Mouse (Mus musculus): ENCODE measurements at regions not wholly inside any gene's neighbourhood (a gene's known extent, or its start where the extent isn't known, plus 50 kb on each side); places are given as distances from the start of the nearest gene placed in this dataset.
A peak's percentile ranks its signal among the peaks of the same experiment; 100 is the strongest.

DNA sequence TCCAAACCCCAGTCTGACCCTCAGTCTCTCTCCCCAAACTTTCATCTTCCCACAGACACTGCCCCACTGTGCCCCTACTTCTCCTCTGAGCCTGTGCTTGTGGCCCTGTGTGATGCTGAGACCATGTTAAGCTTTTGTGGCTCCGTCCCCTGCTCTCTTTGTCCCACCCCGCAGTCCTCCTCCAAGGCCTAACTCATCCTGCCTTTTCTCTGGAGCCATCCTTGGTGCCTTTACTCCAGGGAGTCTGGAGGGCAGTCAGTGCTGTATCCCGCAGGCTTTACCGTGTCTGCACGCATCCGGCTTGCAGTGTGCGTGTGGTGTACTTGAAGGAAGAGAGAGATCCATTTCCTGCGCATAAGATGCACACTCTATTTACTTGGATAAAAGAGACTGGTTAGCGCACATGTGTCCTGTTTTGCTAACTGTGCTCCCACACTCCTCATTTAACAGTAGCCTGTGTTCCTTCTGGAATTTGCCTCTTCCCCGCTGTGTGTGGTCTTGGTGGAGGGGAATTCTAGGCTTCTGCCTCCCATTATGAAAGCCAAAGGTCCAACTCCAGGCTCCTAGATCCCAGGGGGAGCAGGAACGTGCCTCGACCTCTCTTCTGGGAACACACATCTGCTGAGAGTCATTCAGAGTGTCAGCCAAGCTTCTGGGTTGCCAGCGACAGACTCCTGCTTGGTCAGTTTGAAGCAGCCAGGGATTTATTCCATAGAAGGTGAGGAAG lies 230.5 kb upstream of the Zmiz1 start:
- H3K4me3 ChIP-seq (ENCODE audit: insufficient read depth, low read depth, low read length): no peak overlapping the region
- peaks cover 26% of the 10 kb centered on the region for H3K4me1 ChIP-seq (ENCODE audit: control insufficient read depth, insufficient read depth, low read length)
- H3K27ac ChIP-seq (ENCODE audit: insufficient read depth, low read depth, low read length): no peak overlapping the region
- WGBS: 90% methylated on average over 13 of the region's 13 CpGs
- no peak for TF ChIP-seq CTCF (IDR thresholded peaks at IDR 0.05; ENCODE audit: insufficient read depth, low read depth, low read length)
- no peak for TF ChIP-seq POLR2A (IDR thresholded peaks at IDR 0.05; ENCODE audit: insufficient read depth, low read depth, low read length)

DNA sequence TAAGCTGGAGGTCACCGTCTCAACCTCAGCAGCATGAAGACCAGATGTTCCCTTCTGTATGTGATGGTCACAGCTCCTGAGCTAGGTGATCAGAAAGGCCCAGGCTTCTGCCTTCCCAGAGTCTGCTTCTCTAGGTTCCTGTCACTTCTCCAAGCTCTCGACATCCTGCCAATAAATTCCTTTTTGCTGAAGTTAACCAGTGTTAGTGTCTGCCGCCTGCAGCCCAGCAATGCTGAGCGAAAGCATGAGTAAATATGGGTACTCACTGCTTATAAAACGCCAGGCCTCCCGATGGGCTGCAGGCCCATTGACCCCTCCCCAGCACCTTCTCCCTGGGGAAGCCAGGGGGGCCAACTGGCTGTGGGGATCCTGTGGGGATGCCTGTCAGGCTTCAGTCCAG lies 229.4 kb upstream of the Zmiz1 start:
- 68% methylated on average over 6 of the region's 6 CpGs for WGBS
- Histone ChIP-seq H3K4me3 (ENCODE audit: insufficient read depth, low read depth, low read length) (no peak overlapping the region), H3K4me1 (ENCODE audit: control insufficient read depth, insufficient read depth, low read length) (peaks cover 26% of the 10 kb centered on the region), H3K27ac (ENCODE audit: insufficient read depth, low read depth, low read length) (no peak overlapping the region)
- TF ChIP-seq POLR2A (IDR thresholded peaks at IDR 0.05; ENCODE audit: insufficient read depth, low read depth, low read length) (no peak), CTCF (IDR thresholded peaks at IDR 0.05; ENCODE audit: insufficient read depth, low read depth, low read length) (no peak)

DNA sequence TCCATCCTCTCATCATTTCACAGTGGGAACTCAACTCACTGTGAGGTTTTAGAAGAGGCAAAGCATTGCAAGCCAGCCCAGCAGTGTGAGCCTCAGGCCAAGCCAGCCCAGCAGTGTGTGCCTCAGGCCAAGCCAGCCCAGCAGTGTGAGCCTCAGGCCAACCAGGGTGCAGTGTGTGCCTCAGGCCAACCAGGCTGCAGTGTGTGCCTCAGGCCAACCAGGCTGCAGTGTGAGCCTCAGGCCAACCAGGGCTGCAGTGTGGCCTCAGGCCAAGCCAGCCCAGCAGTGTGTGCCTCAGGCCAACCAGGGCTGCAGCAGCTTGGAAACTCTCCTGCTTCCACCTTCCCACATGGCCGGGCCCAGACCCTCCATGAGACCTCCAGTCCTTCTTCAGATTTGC lies 227.1 kb upstream of the Zmiz1 start:
- H3K4me3 ChIP-seq (ENCODE audit: insufficient read depth, low read depth, low read length): no peak overlapping the region
- H3K27ac ChIP-seq (ENCODE audit: insufficient read depth, low read depth, low read length): no peak overlapping the region
- H3K4me1 ChIP-seq (ENCODE audit: control insufficient read depth, insufficient read depth, low read length): peaks cover 17% of the 10 kb centered on the region
- 73% methylated on average over 1 of the region's 1 CpGs for WGBS
- TF ChIP-seq POLR2A (IDR thresholded peaks at IDR 0.05; ENCODE audit: insufficient read depth, low read depth, low read length) (no peak), CTCF (IDR thresholded peaks at IDR 0.05; ENCODE audit: insufficient read depth, low read depth, low read length) (no peak)

DNA sequence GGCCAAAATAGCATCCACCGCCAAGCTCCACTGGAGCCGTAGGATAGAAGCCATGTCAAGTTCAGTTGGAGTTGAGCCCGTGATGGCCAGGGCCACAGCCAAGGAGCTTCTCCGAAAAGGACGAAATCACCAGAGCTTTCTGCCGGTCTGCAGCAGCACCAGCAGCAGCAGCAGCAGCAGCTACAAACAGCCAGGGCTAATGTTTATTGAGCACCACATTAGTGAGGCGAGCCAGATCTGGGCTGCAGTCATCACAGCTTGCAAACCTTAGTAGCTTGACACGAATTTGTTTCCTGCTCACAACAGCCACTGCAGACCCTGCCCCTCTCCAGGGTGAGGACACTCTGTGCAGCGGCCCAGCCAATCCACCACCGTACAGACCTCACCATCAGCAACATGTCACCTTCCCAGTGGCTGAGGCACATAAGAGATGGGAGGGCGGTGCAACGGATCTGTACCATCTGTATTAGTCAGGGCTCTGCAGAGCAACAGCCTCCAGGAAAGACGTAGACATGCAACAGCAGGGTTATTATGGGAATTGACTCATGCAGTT lies 222.5 kb upstream of the Zmiz1 start:
- Histone ChIP-seq H3K27ac (ENCODE audit: insufficient read depth, low read depth, low read length) (peak overlapping the region; percentile 48; the same call in 1 of the 2 replicates), H3K4me1 (ENCODE audit: control insufficient read depth, insufficient read depth, low read length) (peaks cover 12% of the 10 kb centered on the region), H3K4me3 (ENCODE audit: insufficient read depth, low read depth, low read length) (no peak overlapping the region)
- TF ChIP-seq CTCF (IDR thresholded peaks at IDR 0.05; ENCODE audit: insufficient read depth, low read depth, low read length) (no peak), POLR2A (IDR thresholded peaks at IDR 0.05; ENCODE audit: insufficient read depth, low read depth, low read length) (no peak)
- 49% methylated on average over 13 of the region's 13 CpGs for WGBS

DNA sequence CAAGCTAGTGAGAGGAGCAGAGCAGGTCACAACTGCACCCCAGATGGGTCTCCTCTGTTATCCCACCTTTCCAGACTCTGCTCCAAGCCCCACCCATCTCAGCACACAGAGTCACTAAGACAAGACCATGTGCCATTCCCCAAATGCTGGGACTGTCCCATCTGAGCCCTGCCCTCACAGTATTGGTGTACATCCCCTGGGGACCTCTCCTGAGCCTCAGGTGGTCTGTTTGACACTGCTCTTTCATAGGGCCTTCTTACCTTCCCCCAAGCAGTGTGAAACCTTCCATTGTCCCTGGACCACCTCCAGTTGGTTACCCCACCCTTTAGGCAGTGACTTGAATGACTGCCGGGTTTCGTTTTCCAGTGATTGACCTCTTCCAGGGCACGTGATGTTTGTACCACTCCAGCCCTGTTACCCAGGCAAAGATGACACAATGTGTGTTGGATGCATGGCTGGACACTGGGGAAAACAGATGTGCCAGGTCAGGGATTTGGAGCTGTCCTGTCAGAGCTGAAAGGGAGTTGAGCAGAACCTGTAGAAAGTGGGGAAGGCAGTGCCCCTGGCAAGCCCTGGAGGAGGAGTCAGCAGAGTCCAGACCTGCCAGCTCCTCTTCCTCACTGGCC lies 219.5 kb upstream of the Zmiz1 start:
- TF ChIP-seq POLR2A (IDR thresholded peaks at IDR 0.05; ENCODE audit: insufficient read depth, low read depth, low read length) (no peak), CTCF (IDR thresholded peaks at IDR 0.05; ENCODE audit: insufficient read depth, low read depth, low read length) (no peak)
- no peak overlapping the region for H3K4me3 ChIP-seq (ENCODE audit: insufficient read depth, low read depth, low read length)
- WGBS: 88% methylated on average over 3 of the region's 3 CpGs
- no peak overlapping the region for H3K27ac ChIP-seq (ENCODE audit: insufficient read depth, low read depth, low read length)
- peaks cover 8% of the 10 kb centered on the region for H3K4me1 ChIP-seq (ENCODE audit: control insufficient read depth, insufficient read depth, low read length)

DNA sequence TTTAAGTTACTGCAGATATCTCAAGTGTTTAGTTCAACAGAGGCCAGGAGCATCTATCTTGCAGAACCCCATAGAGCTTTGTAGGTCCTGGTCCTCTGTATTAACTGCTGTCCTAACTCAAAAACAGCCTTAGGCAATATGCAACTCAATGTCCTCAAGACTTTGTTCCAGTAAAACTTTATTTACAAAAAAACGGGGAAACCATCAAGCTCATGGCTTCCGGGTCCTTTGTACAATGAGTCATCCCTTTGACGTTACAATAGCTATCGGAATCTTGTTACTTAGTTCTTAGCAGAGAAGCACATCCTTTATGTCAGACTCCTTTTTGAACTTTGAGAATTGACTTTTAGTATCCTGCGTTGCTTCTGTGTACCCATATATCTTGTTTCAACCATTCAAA lies 216.2 kb upstream of the Zmiz1 start:
- 78% methylated on average over 5 of the region's 5 CpGs for WGBS
- Histone ChIP-seq H3K27ac (ENCODE audit: insufficient read depth, low read depth, low read length) (no peak overlapping the region), H3K4me3 (ENCODE audit: insufficient read depth, low read depth, low read length) (no peak overlapping the region), H3K4me1 (ENCODE audit: control insufficient read depth, insufficient read depth, low read length) (no peaks in the 10 kb centered on the region)
- TF ChIP-seq POLR2A (IDR thresholded peaks at IDR 0.05; ENCODE audit: insufficient read depth, low read depth, low read length) (no peak), CTCF (IDR thresholded peaks at IDR 0.05; ENCODE audit: insufficient read depth, low read depth, low read length) (no peak)

DNA sequence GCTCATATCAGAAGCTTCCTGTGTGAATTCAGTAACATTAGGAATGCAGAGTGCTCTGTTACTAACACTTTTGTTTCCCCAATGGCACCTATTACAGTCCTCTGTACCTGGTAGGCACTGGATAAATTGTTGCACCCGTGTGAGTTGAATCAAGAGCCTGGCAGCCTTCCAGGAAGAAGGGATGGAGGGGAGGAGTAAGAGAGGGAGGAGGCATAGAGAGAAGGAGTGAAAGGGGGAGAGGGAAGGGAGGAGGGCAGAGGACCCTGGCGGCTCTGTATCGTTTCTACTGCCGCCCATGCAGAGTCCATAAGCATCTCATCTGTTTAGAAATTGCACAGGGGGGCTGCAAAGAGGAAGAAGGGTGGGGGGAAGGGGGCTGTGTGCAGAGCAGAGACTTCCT lies 215.7 kb upstream of the Zmiz1 start:
- Histone ChIP-seq H3K4me1 (ENCODE audit: control insufficient read depth, insufficient read depth, low read length) (no peaks in the 10 kb centered on the region), H3K27ac (ENCODE audit: insufficient read depth, low read depth, low read length) (no peak overlapping the region), H3K4me3 (ENCODE audit: insufficient read depth, low read depth, low read length) (no peak overlapping the region)
- WGBS: 34% methylated on average over 4 of the region's 4 CpGs
- TF ChIP-seq POLR2A (IDR thresholded peaks at IDR 0.05; ENCODE audit: insufficient read depth, low read depth, low read length) (no peak), CTCF (IDR thresholded peaks at IDR 0.05; ENCODE audit: insufficient read depth, low read depth, low read length) (no peak)

DNA sequence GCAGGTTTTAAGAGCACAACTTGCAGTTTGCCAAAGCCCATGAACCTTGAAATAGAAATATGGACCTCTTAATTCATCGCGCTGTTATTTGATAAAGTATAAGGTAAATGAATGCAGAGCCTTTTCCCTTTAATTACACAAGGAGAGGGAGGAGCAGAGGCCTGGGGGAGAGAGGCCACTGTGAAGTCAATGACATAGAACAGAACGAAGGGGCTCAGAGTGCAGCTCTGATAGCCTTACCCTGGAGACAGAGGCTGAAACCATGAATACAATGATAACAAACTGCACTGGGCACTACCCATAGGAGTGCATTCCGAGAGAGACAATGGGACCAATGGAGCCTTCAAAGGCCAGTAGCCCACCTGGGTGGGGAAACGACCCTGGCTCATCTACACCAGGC lies 215.3 kb upstream of the Zmiz1 start:
- Histone ChIP-seq H3K4me1 (ENCODE audit: control insufficient read depth, insufficient read depth, low read length) (no peaks in the 10 kb centered on the region), H3K4me3 (ENCODE audit: insufficient read depth, low read depth, low read length) (no peak overlapping the region), H3K27ac (ENCODE audit: insufficient read depth, low read depth, low read length) (no peak overlapping the region)
- WGBS: 76% methylated on average over 5 of the region's 5 CpGs
- TF ChIP-seq POLR2A (IDR thresholded peaks at IDR 0.05; ENCODE audit: insufficient read depth, low read depth, low read length) (no peak), CTCF (IDR thresholded peaks at IDR 0.05; ENCODE audit: insufficient read depth, low read depth, low read length) (no peak)

DNA sequence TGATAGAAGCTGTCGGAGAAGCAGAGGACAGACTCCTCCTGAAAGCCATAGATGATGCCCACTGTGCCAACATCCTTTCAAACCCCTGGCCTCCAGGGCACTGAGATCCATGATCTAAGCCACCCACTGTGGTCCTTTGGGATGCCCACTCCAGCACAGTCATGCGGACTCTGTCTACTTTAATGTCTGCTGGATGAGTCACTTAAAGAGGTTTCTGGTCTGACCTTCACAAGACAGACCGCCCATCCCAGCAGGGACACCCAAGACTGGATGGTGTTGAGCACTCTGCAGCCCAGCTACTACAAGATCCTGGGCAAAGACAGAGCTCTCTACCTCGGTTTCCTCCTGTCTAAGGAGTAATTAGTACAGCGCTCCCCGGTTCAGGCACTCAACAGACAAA lies 214.1 kb upstream of the Zmiz1 start:
- Histone ChIP-seq H3K27ac (ENCODE audit: insufficient read depth, low read depth, low read length) (no peak overlapping the region), H3K4me3 (ENCODE audit: insufficient read depth, low read depth, low read length) (no peak overlapping the region), H3K4me1 (ENCODE audit: control insufficient read depth, insufficient read depth, low read length) (no peaks in the 10 kb centered on the region)
- TF ChIP-seq POLR2A (IDR thresholded peaks at IDR 0.05; ENCODE audit: insufficient read depth, low read depth, low read length) (no peak), CTCF (IDR thresholded peaks at IDR 0.05; ENCODE audit: insufficient read depth, low read depth, low read length) (no peak)
- WGBS: 80% methylated on average over 6 of the region's 6 CpGs

Data from olfactory bulb, adult 2 months (tissue).